Mouse (Mus musculus) mesoderm, embryonic 11.5 days (tissue): ENCODE results near the gene Mrpl50.
"Not testable (repeated sequence)": the region's sequence is repeated elsewhere in the genome, so short reads cannot be mapped to it uniquely, and the experiment has no call there.

Source experiments
- DNase-seq: peaks from one replicate; pipeline ENCODE4 v3.0.0-alpha.2; 2012; ENCODE audit warnings: low read depth, low spot score

The Mrpl50 gene

GRCm38 (mm10) chr4:49509183-49509582 is 11.7 kb downstream of the Mrpl50 start:
- DNase-seq, result no peak

GRCm38 (mm10) chr4:49506386-49506785 is 14.5 kb downstream of the Mrpl50 start, which contains the start of gene Baat:
Baat (minus strand) TSS chr4:49506557.
- DNase-seq, result no peak

DNA sequence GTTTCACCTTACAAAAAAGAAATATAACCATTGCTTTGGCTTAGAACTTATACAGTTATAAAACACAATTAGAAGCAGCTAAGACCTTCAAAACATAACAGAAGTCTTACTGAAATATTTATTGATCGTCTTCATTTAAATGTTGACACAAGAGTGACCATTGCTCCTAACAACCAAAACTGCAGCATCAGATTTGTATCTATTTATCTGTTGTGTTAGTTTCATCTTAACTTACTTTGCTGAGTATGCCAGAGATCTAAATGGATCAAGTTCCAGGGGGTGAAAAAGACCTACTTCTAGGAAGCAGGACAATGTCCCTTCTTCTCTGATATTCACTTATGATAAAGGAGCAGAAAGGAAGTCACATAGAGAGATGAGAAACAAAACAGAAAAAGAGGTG is 17.3 kb downstream of the Mrpl50 start:
- DNase-seq, result no peak

DNA sequence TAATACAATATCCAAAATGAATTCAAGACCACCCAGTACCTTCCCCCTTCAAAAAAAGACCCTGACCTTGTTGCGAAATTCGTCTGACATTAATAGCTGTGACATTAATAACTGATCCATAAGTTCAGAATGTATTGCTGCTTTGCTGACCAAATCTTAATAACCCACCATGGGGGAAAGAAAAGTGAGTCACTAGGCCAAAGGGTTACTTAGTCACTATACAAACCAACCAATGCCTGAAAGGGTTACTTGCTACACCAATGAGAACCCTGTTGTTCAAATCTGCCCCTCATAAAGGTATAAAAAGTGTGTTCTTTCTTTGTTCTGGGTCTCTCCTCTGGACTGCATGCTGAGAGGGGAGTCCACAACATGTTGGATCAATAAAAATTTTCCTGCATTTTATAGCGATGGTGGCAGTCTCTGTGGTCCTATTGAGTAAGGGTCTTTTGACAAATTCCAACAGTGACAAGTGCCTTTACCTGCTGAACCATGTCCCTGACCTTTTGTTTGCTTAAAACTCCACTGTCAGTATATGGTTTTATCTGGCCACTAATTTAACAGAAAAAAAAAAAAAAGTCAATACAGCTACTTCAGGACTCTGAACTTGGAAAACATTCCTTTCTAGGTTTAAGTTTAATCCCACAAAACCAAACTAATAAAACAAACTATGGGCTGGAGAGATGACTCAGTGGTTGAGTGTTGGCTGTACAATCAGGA is 34.8 kb downstream of the Mrpl50 start:
- not testable (repeated sequence) for DNase-seq

DNA sequence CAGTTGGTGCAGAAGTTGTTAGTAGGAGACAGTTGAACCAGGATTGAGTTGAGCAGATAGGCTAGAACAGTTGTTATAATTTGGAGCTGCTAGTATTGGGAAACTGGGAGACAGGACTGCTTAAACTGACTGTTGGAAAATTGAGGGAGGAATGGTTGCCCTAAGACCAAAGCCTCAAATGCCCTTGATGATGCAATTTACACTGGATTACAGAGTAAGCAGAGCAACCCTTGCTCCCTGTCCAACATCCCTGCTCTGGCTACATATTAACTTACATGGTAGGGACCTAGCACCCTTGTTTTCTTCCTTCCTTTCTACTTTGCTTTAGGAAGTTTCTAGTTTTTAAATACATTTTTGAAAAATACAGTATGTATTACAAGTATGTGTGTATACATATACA is 35.5 kb downstream of the Mrpl50 start:
- no peak for DNase-seq

DNA sequence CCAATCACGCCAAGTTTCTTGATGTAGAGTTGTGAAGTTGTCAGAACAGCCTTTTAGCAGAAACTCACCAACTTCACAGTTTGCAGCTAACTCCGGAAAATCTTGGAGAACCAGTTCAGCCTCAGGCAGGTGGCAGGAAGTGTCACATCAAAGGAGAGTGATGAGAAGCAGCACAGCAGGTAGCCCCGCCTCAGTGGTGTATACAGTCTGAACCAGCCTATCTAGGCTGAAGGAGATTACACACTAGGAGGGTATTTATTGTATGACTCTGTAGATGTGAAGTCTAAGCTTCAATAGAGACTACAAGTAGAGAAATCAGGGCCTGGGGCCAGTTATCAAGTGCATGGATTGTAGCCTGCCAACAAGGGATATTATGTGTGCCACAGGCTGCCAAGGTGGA is 40.0 kb downstream of the Mrpl50 start:
- DNase-seq, result peak; percentile 4

DNA sequence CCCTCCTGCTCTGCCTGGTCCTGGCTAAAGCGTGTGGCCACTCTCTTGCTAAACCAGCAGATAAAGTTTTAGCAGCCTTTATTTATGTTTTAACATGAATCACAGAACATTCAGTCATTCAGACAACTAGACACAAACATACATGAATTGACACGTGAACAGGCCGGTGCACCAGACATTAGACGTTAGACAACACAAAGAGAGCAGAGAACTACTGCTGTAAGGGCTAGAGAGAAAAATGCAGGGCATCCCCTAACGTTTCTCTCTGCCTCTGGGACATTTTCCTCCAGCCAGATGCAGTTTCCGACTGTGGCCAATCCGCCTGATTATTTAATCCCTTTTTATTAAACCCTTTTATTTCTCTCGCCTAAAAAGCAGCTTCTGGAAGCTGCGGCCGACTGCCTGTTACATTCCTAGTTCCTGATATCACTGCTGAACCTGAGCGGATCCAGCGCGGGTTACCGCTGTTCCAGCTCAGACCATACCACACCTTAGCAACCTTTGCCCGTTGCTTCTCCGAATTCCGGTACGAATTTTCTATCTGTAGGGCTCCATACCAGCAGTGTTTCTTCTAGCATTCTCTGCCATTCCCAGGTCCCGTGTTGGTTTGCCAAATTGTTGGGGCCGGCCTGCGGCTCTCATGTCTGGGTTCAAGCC is 40.7 kb downstream of the Mrpl50 start:
- DNase-seq, result peak; percentile 12

DNA sequence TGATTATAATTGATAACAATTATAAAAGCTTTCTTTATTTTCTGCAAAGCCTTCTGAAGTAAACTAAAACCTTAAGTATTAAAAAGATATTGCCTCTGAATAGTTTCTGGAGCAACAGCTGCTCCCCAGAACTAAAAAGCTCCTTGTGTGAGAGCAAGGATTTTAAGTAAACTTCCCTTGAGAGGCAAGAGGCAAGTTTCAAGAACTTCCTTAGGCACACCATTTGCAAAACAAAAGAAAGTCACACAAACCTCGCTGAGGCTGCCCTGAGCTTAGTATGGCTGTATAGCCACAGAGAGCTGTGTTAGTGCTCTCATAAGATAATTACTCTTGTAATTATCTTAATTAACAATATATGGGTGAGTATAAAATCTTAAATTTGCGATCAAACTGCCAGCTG is 41.9 kb downstream of the Mrpl50 start:
- DNase-seq, result not testable (repeated sequence)

DNA sequence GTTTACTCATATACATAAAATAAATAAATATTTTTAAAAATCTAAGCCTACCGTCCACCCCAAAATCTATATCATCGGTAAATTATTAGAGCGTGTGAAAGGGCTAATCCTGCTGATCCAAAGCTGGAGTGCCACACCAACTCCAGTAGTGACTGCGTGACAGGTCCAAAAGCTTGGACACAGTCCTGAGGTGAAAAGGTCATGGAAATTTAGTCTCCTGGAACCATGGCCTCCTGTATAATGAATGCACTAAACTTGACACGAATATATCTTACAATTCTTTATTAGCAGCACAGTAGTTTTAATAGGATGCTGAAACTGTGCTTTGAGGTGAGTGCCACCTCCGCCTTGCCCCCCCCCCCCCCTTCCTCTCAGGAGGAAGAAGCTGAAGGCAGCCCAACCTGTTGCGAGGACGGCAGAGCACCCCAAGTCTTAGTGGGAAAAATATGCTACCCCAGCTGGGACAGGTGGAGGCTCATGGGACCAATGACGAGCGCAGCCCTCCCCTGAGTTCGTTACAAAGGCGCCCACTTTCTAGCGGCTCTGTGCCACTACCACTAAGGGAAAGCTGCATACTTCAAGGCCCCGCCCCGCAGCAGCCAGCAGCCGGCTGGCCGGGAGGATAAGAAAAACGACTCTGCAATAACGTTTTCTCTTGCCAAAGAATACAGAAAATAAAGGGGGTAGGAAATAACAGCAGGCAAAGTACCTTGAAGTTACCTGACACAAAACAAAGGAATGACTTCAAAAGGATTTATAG is 42.6 kb downstream of the Mrpl50 start:
- DNase-seq, result peak; percentile 44

DNA sequence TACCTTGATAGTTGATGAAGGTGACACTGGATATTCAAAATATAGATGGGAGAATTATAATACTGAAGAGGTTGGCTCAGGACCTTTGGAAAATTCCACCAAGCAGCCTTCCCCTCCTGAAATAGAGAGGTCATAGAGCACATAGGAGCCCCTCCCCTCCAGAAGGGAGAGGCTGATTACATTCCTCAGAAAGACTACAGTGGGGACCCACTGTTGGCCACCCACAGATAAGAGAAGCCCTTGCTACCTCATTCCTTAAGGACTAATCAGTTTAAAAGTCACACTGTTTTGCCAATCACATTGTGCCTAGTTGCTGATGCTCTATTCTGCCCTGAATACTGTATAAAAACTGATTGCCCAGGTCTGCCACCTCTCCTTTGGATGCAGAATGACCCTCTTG is 46.3 kb downstream of the Mrpl50 start:
- no peak for DNase-seq

DNA sequence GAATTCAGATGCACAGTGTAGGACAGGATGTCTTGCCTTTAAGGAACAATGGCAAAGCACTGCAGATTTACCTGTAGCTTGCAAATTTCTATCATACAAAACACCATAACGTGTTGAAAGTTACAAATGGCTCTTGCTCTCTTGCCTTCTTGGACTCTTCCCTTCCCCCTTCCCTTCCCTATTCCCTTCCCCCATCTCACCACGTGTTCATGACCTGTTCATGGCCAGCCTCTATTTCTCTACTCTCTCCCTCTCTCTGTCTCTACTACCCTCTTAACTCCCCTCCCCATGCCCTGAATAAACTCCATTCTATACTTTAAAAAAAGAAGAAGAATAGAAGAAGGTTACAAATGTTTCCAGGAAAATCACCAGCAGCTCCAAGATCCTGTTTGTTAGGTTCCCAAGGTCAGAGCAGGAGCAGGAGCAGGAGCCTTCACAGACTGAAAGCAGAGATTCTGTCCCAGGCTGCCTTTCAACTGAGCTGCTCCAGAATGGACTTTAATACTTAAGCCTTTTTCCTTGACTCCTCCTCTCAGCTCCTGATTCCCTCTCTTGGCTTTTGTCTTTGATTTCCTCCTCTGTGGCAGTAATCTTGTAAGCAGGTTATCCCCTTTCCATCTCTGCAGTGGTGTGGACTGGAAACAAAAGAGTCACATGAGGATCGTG is 47.3 kb downstream of the Mrpl50 start, which contains the start of gene Acnat1:
Acnat1 (minus strand) TSS at position 478 of the 666 bp plus-strand sequence.
- DNase-seq, result no peak

- no peak for DNase-seq
Observed at GRCm38 (mm10) chr4:49469435-49470151, 51.3 kb downstream of the Mrpl50 start.

DNA sequence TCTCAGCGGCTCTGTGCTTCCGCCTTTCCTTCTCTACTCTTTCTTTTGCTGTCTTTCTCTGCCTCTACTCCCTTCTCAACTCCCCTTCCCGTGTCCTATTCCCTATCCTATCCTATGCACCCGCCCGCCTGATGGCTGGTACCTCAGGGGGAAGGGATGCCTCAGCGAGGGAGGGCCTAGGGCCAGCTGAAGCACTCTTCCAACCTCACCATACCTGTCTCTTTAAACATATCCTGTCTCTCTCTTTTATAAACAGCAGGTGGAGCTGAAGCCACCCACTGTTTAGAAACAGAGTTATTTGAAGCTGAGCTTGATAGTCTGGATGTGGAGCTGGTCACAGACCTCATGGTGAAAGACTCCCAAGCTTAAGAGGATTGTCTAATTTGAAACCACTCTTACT is 53.5 kb downstream of the Mrpl50 start:
- no peak for DNase-seq
